Mouse (Mus musculus): ENCODE results near the gene Edar. TPM values are rescaled to one million over a fixed set of nuclear protein-coding genes. Genes with fewer than 3 reads are reported as not detected.

The Edar gene
- polyA plus RNA-seq, 1 experiment from 2014 or later: 3.0 TPM

DNA sequence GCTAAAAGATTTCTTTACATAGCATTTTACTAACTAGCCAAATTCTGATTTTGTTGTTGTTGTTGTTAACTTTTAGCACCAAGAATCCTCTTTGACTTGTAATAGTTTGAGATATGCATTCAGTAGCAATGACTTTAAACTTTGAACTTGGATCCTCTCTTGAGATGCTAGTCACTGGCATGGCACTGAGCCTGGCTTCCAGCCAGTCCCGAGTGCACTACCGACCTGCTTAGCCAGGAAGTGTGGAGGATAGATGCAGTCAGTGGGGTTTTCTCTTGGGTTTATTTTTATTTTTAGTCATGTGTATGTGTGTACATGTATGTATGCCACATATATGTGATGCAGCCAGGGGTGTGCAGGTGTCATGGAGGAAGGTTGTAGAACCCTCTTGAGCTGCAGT is 17.7 kb downstream of the Edar start:
- DNase-seq (ENCODE audit: low spot score) (no peak), ATAC-seq (ENCODE audit: insufficient number of reproducible peaks, low FRiP score, low TSS enrichment, low read depth) (no peak)
- Histone ChIP-seq H3K27ac (replicated peaks; ENCODE audit: low read depth, low read length) (no peak overlapping the region), H3K9ac (ENCODE audit: low read length) (no peak overlapping the region), H3K36me3 (ENCODE audit: control insufficient read depth, insufficient read depth, low read length) (no peaks in the 10 kb centered on the region), H3K4me3 (ENCODE audit: low read depth, low read length) (no peak overlapping the region), H3K9me3 (ENCODE audit: control insufficient read depth, low read length) (no peaks in the 10 kb centered on the region), H3K27me3 (ENCODE audit: control insufficient read depth, insufficient read depth, low read length) (no peaks in the 10 kb centered on the region), H3K4me2 (ENCODE audit: low read depth, severe bottlenecking) (no peak overlapping the region), H3K4me1 (ENCODE audit: control insufficient read depth, insufficient read depth, low read length) (no peaks in the 10 kb centered on the region)
- 65% methylated on average over 2 of the region's 2 CpGs for WGBS

DNA sequence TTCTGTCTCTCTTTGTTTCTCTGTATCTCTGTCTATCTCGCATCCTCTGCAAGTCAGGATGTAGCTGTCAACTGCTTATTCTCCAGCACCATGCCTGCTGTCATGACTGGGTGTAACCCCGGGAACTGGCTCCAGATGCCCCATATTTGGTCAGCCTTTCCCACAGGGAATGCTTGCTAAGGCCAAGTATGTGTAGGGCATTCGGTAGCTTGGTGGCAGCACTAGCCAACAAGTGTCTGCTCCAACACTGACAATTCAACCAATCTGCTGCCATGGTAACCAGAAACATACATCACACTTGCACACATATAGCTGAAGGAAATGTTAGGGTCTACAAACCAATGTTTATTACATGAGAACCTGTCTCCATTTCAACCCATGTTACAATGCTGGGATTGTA is 21.8 kb downstream of the Edar start:
- 86% methylated on average over 3 of the region's 3 CpGs for WGBS
- peaks cover 4% of the 10 kb centered on the region; the same call in 1 of the 2 replicates for H3K4me1 ChIP-seq (ENCODE audit: control insufficient read depth, insufficient read depth, low read length)
- H3K36me3 ChIP-seq (ENCODE audit: control insufficient read depth, insufficient read depth, low read length): no peaks in the 10 kb centered on the region
- no peak for DNase-seq (ENCODE audit: low spot score)
- H3K4me2 ChIP-seq (ENCODE audit: low read depth, severe bottlenecking): no peak overlapping the region
- H3K27ac ChIP-seq (replicated peaks; ENCODE audit: low read depth, low read length): no peak overlapping the region
- ATAC-seq (ENCODE audit: insufficient number of reproducible peaks, low FRiP score, low TSS enrichment, low read depth): no peak
- H3K4me3 ChIP-seq (ENCODE audit: low read depth, low read length): no peak overlapping the region
- no peaks in the 10 kb centered on the region for H3K9me3 ChIP-seq (ENCODE audit: control insufficient read depth, low read length)
- no peaks in the 10 kb centered on the region for H3K27me3 ChIP-seq (ENCODE audit: control insufficient read depth, insufficient read depth, low read length)
- H3K9ac ChIP-seq (ENCODE audit: low read length): no peak overlapping the region

DNA sequence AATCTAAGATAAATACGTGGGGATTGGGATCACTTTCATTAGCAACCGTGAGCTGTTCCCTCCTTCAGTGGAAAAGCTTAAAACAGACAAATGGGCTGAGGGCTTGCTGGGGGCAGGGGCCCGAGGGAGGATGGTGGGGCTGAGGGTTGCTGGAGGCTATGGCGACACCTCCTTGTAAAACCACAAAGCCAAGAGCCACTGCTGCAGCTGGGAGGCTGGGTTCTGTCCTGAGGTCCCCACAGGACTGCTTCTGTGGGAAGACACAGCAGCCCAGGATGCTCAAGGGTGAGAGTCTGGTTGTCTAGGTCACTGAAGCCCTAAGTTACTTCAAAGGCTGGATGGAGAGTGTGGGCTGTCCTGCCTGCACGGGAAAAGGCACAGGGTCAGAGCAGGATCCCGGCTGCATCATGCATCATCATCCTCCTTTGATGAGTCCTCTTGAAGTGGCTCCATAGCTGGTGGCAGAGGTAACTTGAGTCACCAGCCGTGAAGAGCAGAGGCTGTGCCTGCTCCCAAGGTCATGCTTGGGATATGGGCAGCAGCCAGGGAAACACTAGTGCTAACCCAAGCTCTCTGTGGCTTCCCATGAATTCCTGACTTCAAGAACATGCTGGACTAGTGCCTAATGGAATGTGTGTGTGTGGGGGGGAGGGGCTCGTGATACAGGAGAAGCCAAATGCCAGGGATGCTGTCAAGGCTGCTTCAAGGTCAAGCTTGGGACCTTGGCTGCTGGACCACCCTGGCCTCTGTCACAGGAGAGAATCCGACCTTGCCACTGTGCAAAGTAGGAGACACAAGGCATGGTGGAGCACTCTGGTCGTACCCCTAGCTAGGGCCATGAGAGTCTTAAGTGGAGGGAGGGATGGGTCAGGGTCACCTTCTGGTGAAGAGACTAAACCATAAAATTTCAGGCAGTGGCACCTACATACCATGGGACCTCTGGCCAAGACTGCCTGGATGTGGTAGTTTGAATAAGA is 22.7 kb downstream of the Edar start:
- Histone ChIP-seq H3K36me3 (ENCODE audit: control insufficient read depth, insufficient read depth, low read length) (no peaks in the 10 kb centered on the region), H3K9ac (ENCODE audit: low read length) (no peak overlapping the region), H3K4me1 (ENCODE audit: control insufficient read depth, insufficient read depth, low read length) (peaks cover 4% of the 10 kb centered on the region; the same call in 1 of the 2 replicates), H3K9me3 (ENCODE audit: control insufficient read depth, low read length) (no peaks in the 10 kb centered on the region), H3K4me2 (ENCODE audit: low read depth, severe bottlenecking) (peak overlapping the region; percentile 43), H3K27ac (replicated peaks; ENCODE audit: low read depth, low read length) (peak overlapping the region; percentile 63), H3K4me3 (ENCODE audit: low read depth, low read length) (no peak overlapping the region), H3K27me3 (ENCODE audit: control insufficient read depth, insufficient read depth, low read length) (no peaks in the 10 kb centered on the region)
- 14% methylated on average over 10 of the region's 10 CpGs for WGBS
- ATAC-seq (ENCODE audit: insufficient number of reproducible peaks, low FRiP score, low TSS enrichment, low read depth) (0 out of 2 replicates have a peak, but pooled peaks have one; percentile 35), DNase-seq (ENCODE audit: low spot score) (peak; percentile 61)

DNA sequence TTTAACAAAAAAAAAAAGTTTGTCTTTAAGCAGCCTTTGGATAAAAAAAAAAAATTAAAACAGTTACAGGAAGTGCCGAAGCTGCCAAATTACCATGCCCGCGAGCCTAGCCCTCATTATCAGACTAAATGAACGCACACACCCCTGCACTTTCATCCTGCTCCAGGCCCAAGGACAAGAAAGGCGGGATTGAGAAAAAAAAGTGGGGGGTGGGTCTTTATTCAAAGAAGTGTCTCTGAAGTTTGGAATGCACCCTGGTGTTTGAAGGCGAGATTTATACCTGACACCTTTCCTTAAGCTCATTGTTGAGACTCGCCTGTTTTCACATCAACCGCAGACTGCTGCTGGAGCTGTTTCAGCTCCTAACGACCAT is 23.4 kb downstream of the Edar start:
- Histone ChIP-seq H3K9ac (ENCODE audit: low read length) (no peak overlapping the region), H3K4me1 (ENCODE audit: control insufficient read depth, insufficient read depth, low read length) (peaks cover 4% of the 10 kb centered on the region; the same call in 1 of the 2 replicates), H3K27ac (replicated peaks; ENCODE audit: low read depth, low read length) (no peak overlapping the region), H3K4me3 (ENCODE audit: low read depth, low read length) (no peak overlapping the region), H3K4me2 (ENCODE audit: low read depth, severe bottlenecking) (peak overlapping the region; percentile 43), H3K27me3 (ENCODE audit: control insufficient read depth, insufficient read depth, low read length) (no peaks in the 10 kb centered on the region), H3K36me3 (ENCODE audit: control insufficient read depth, insufficient read depth, low read length) (no peaks in the 10 kb centered on the region), H3K9me3 (ENCODE audit: control insufficient read depth, low read length) (no peaks in the 10 kb centered on the region)
- ATAC-seq (ENCODE audit: insufficient number of reproducible peaks, low FRiP score, low TSS enrichment, low read depth) (no peak), DNase-seq (ENCODE audit: low spot score) (peak; percentile 50)
- under 1% methylated on average over 9 of the region's 9 CpGs for WGBS

DNA sequence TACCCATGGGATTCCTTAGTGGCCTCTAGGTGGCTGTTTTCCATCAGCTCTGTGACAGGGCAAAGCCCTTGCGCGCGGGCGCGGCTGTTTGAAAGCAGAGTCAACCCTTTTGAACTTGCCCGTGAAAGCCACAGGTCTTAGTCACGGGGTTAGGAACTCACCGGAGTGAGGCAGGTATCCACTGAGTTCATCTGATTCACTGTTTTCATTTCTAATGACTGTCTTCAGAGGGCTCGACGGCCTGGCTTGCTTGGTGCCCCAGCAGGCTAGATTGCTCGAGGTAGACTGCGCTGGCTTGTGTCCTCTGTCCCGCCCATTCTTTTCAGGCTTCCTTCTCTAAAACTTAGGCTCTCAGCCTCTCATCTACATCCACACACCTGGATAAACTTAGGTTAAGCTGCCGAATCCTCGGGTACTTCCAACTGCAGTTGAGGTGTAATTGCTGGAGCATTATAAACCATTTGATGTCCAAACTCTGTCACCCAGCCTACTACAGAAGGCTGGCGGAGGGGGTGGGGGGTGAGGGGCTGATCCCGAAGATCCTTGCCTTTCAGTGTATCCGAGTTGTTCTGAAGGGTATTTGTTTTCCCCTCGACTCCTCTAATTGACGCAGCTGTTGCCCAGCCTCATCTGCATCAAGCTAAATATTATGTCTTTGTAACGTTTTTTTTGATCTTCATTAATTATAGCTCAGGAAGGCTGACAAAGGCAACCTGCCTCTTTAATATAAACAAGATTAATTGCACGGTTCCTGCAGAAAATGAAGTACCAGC is 24.0 kb downstream of the Edar start:
- DNase-seq (ENCODE audit: low spot score): peak; percentile 70
- ATAC-seq (ENCODE audit: insufficient number of reproducible peaks, low FRiP score, low TSS enrichment, low read depth): no peak
- H3K4me2 ChIP-seq (ENCODE audit: low read depth, severe bottlenecking): peak overlapping the region; percentile 43
- H3K27ac ChIP-seq (replicated peaks; ENCODE audit: low read depth, low read length): 0 out of 2 replicates have a peak overlapping the region, but pooled peaks have one; percentile 18
- H3K9me3 ChIP-seq (ENCODE audit: control insufficient read depth, low read length): no peaks in the 10 kb centered on the region
- no peaks in the 10 kb centered on the region for H3K27me3 ChIP-seq (ENCODE audit: control insufficient read depth, insufficient read depth, low read length)
- under 1% methylated on average over 22 of the region's 22 CpGs for WGBS
- peak overlapping the region; percentile 5; the same call in 1 of the 2 replicates for H3K9ac ChIP-seq (ENCODE audit: low read length)
- no peaks in the 10 kb centered on the region for H3K36me3 ChIP-seq (ENCODE audit: control insufficient read depth, insufficient read depth, low read length)
- no peak overlapping the region for H3K4me3 ChIP-seq (ENCODE audit: low read depth, low read length)
- H3K4me1 ChIP-seq (ENCODE audit: control insufficient read depth, insufficient read depth, low read length): peaks cover 4% of the 10 kb centered on the region; the same call in 1 of the 2 replicates

DNA sequence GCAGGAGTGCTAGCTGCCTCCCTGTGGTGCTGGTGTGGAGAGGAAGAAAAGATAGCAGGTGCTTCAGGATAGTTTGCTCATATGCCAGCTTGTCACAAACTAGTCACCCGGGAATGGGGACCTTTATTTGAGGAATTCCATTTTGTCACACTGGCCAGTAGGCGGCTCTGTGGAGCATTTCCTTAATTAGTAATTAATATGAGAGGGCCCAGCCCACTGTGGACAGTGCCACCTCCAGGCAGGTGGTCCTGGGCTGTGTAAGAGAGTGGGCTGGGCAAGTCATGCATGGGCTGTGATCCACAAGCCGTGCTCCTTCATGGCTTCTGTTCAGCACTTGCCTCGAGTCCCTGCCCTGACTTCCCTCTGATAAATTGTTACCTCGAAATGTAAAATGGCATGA is 26.7 kb downstream of the Edar start:
- DNase-seq (ENCODE audit: low spot score) (no peak), ATAC-seq (ENCODE audit: insufficient number of reproducible peaks, low FRiP score, low TSS enrichment, low read depth) (no peak)
- Histone ChIP-seq H3K27ac (replicated peaks; ENCODE audit: low read depth, low read length) (no peak overlapping the region), H3K36me3 (ENCODE audit: control insufficient read depth, insufficient read depth, low read length) (no peaks in the 10 kb centered on the region), H3K9ac (ENCODE audit: low read length) (no peak overlapping the region), H3K4me3 (ENCODE audit: low read depth, low read length) (no peak overlapping the region), H3K4me2 (ENCODE audit: low read depth, severe bottlenecking) (no peak overlapping the region), H3K27me3 (ENCODE audit: control insufficient read depth, insufficient read depth, low read length) (no peaks in the 10 kb centered on the region), H3K4me1 (ENCODE audit: control insufficient read depth, insufficient read depth, low read length) (peaks cover 4% of the 10 kb centered on the region; the same call in 1 of the 2 replicates), H3K9me3 (ENCODE audit: control insufficient read depth, low read length) (no peaks in the 10 kb centered on the region)
- 77% methylated on average over 5 of the region's 5 CpGs for WGBS

DNA sequence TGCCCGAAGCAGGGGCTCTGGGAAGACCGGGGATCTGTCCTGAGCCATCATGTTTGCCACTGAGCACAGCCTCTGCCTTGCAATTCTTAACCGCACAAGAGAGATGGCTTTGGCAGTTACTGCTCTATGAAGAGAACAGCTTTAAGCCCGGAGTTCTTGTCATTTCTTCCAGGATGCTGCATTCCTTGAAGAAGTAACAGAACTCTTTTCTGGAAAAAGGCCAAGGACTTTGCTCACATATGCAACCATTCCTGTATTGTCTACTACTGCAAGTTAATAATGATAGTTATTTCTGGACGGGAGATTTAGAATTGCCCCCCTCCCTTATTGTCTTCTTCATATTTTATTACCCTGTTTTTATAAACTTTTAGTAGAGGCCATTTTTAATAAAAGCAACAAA is 30.8 kb downstream of the Edar start:
- H3K9me3 ChIP-seq (ENCODE audit: control insufficient read depth, low read length): no peaks in the 10 kb centered on the region
- peaks cover 14% of the 10 kb centered on the region for H3K4me1 ChIP-seq (ENCODE audit: control insufficient read depth, insufficient read depth, low read length)
- no peak for DNase-seq (ENCODE audit: low spot score)
- H3K27ac ChIP-seq (replicated peaks; ENCODE audit: low read depth, low read length): no peak overlapping the region
- H3K36me3 ChIP-seq (ENCODE audit: control insufficient read depth, insufficient read depth, low read length): no peaks in the 10 kb centered on the region
- no peak overlapping the region for H3K4me3 ChIP-seq (ENCODE audit: low read depth, low read length)
- WGBS: 90% methylated on average over 5 of the region's 5 CpGs
- no peaks in the 10 kb centered on the region for H3K27me3 ChIP-seq (ENCODE audit: control insufficient read depth, insufficient read depth, low read length)
- no peak for ATAC-seq (ENCODE audit: insufficient number of reproducible peaks, low FRiP score, low TSS enrichment, low read depth)
- no peak overlapping the region for H3K4me2 ChIP-seq (ENCODE audit: low read depth, severe bottlenecking)
- H3K9ac ChIP-seq (ENCODE audit: low read length): no peak overlapping the region

DNA sequence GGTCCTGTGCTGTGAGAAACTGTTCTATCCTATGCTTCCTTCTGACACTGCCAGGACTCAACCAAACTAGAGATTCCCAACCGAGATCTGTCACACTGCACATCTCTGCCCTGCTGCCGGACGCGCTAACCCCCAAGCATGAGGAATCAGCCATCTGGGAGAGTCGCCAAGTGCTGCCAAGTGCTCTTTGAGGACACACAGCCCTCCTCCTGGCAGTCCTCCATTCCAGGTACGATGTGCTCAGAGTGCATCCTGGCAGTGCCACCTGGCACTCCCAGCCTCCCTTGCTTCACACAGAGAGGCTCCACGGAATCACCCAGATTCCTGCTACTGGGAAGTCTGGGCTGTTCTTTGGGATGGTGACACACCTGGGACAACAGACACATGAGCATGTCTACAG is 31.3 kb downstream of the Edar start:
- Histone ChIP-seq H3K9ac (ENCODE audit: low read length) (no peak overlapping the region), H3K27ac (replicated peaks; ENCODE audit: low read depth, low read length) (no peak overlapping the region), H3K4me3 (ENCODE audit: low read depth, low read length) (no peak overlapping the region), H3K4me1 (ENCODE audit: control insufficient read depth, insufficient read depth, low read length) (peaks cover 14% of the 10 kb centered on the region), H3K27me3 (ENCODE audit: control insufficient read depth, insufficient read depth, low read length) (no peaks in the 10 kb centered on the region), H3K4me2 (ENCODE audit: low read depth, severe bottlenecking) (no peak overlapping the region), H3K9me3 (ENCODE audit: control insufficient read depth, low read length) (no peaks in the 10 kb centered on the region), H3K36me3 (ENCODE audit: control insufficient read depth, insufficient read depth, low read length) (no peaks in the 10 kb centered on the region)
- ATAC-seq (ENCODE audit: insufficient number of reproducible peaks, low FRiP score, low TSS enrichment, low read depth) (no peak), DNase-seq (ENCODE audit: low spot score) (no peak)
- WGBS: 88% methylated on average over 7 of the region's 7 CpGs

All from limb, embryonic 11.5 days (tissue).